Mouse (Mus musculus): ENCODE data around the gene Htr1d. TPM values are rescaled to one million over a fixed set of nuclear protein-coding genes. Genes with fewer than 3 reads are reported as not detected.

The Htr1d gene
- total RNA-seq, 1 experiment, result 1.5 TPM

DNA sequence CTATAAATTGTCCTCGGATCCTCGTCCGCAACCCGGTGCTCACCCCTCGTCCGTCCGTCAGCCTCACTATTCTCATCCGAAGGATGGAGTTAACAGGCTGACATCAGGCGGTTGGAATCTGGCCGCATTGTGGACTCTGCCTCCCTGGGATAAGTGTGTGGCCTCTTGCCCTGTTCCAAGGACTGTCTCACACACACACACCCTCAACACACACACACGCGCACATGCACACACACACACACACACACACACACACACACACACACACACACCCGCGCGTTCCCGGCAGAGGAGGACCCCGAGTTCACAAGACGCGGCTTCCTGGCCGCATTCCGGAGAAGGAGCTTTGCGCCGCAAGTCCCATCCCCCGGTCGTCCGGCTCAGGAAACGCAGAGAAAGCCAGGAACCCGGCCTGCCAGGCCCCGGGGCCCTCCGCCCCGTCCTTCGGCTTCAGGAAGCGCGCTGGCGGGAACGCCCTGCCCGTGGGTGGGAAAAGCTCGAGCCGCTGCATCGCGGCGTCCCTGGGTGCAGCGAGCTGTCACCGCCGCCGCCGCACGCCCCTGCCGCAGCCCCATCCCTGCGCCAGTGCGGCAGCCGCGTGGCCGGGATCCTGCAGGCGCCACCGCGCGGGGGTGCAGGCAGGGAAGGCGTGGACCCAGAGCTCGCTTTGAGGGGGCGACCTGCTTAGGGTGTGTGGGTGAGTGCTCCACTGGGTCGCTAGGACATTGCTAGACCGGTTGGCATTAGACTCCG, 38.9 kb downstream of the Htr1d start, which contains the start of gene 6030445D17Rik:
TSS of gene 6030445D17Rik (plus strand) at position 165 of the 753 bp plus-strand sequence.
- peak within 1 kb of the TSS; percentile 48 to 83 for H3K4me3 ChIP-seq (ENCODE audit: insufficient read depth in 1 of 2, low read depth in 1 of 2, low read length in 2 of 2, poor library complexity in 1 of 2, severe bottlenecking in 1 of 2)
- no peaks in the 10 kb centered on the region for H3K9me3 ChIP-seq (ENCODE audit: control insufficient read depth, insufficient read depth, low read depth, low read length)
- no peaks in the 10 kb centered on the region for H3K36me3 ChIP-seq (ENCODE audit: control insufficient read depth, insufficient read depth, low read length, poor library complexity, severe bottlenecking)
- H3K9ac ChIP-seq (ENCODE audit: insufficient read depth, low read depth, low read length, poor library complexity, severe bottlenecking), result peak within 1 kb of the TSS; percentile 81
- in situ Hi-C loops (cut with MboI; ENCODE audit: low sequenced_read_pairs in 2 of 2, unreplicated experiment in 2 of 2), result no loop called here
- H3K4me1 ChIP-seq (ENCODE audit: control insufficient read depth in 2 of 2, insufficient read depth in 2 of 2, low read length in 2 of 2, poor library complexity in 1 of 2), result peaks cover 6 to 13% of the 10 kb centered on the region in 2 experiments; a peak in 2 of 4 replicates
- H3K27ac ChIP-seq (ENCODE audit: insufficient read depth, low read depth, low read length, poor library complexity, severe bottlenecking), result peak within 1 kb of the TSS; percentile 92
- TF ChIP-seq ZC3H11A (IDR thresholded peaks at IDR 0.05; ENCODE audit: borderline replicate concordance, low read depth, low read length), result no peak
- TF ChIP-seq CHD2 (IDR thresholded peaks at IDR 0.05; ENCODE audit: low read depth, low read length), result no peak
- 0 out of 2 replicates have a peak, but pooled peaks have one; percentile 46 for TF ChIP-seq HCFC1 (IDR thresholded peaks at IDR 0.05; ENCODE audit: borderline replicate concordance, insufficient read depth, low read length)
- no peak for DNase-seq (ENCODE audit: low read depth, low spot score)

DNA sequence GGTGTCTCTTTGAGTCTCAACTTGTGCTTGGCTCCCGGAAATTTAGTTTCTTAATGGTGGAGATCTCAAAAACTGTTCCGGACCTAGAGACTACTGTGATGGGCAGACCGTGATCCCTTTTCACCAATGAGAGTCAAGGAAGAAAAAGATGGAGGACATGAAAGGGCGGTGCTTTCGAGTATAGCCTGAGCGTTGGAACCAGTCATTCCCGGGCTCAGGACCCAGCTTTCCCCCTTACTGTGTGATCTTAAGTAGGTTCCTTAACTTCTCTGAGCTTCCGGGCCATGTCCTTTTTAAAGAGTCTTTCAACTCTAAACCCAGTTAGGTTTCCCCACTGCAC, 39.5 kb downstream of the Htr1d start:
- in situ Hi-C loops (cut with MboI; ENCODE audit: low sequenced_read_pairs in 2 of 2, unreplicated experiment in 2 of 2), result no loop called here
- peak overlapping the region; percentile 92; the same call in 1 of the 2 replicates for H3K27ac ChIP-seq (ENCODE audit: insufficient read depth, low read depth, low read length, poor library complexity, severe bottlenecking)
- peak overlapping the region; percentile 48 to 83 for H3K4me3 ChIP-seq (ENCODE audit: insufficient read depth in 1 of 2, low read depth in 1 of 2, low read length in 2 of 2, poor library complexity in 1 of 2, severe bottlenecking in 1 of 2)
- peak; percentile 54 for DNase-seq (ENCODE audit: low read depth, low spot score)
- no peaks in the 10 kb centered on the region for H3K36me3 ChIP-seq (ENCODE audit: control insufficient read depth, insufficient read depth, low read length, poor library complexity, severe bottlenecking)
- H3K9ac ChIP-seq (ENCODE audit: insufficient read depth, low read depth, low read length, poor library complexity, severe bottlenecking), result peak overlapping the region; percentile 81
- H3K4me1 ChIP-seq (ENCODE audit: control insufficient read depth in 2 of 2, insufficient read depth in 2 of 2, low read length in 2 of 2, poor library complexity in 1 of 2), result peaks cover 6 to 13% of the 10 kb centered on the region in 2 experiments; a peak in 2 of 4 replicates
- H3K9me3 ChIP-seq (ENCODE audit: control insufficient read depth, insufficient read depth, low read depth, low read length), result no peaks in the 10 kb centered on the region
- TF ChIP-seq MAFK (IDR thresholded peaks at IDR 0.05; ENCODE audit: insufficient read depth, low read depth, low read length), result no peak
- no peak for TF ChIP-seq ZC3H11A (IDR thresholded peaks at IDR 0.05; ENCODE audit: borderline replicate concordance, low read depth, low read length)
- no peak for TF ChIP-seq ZNF384 (IDR thresholded peaks at IDR 0.05; ENCODE audit: low read depth, low read length)
- no peak for TF ChIP-seq CHD2 (IDR thresholded peaks at IDR 0.05; ENCODE audit: low read depth, low read length)
- no peak for TF ChIP-seq HCFC1 (IDR thresholded peaks at IDR 0.05; ENCODE audit: borderline replicate concordance, insufficient read depth, low read length)

DNA sequence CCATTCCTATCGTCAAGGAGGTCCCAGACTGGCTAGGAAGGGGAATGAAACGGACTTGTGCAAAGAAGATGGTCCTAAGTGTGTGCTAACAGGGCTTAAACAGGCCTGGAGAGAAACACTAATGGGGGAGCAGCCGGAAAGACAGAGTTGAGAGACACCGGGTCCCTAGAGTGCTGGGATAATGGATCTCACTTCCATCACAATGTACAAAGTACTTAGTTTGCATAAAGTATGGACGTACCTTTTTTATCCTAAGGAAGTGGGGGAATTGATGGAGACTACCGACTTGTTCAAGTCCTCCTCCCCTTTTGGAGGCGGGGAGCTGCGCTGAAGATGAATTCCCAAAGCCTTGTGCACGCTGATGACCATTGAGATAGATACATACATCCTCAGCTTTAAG, 40.1 kb downstream of the Htr1d start:
- H3K9ac ChIP-seq (ENCODE audit: insufficient read depth, low read depth, low read length, poor library complexity, severe bottlenecking), result peak overlapping the region; percentile 81
- peak overlapping the region; percentile 48 to 83 for H3K4me3 ChIP-seq (ENCODE audit: insufficient read depth in 1 of 2, low read depth in 1 of 2, low read length in 2 of 2, poor library complexity in 1 of 2, severe bottlenecking in 1 of 2)
- in situ Hi-C loops (cut with MboI; ENCODE audit: low sequenced_read_pairs in 2 of 2, unreplicated experiment in 2 of 2), result no loop called here
- TF ChIP-seq MAFK (IDR thresholded peaks at IDR 0.05; ENCODE audit: insufficient read depth, low read depth, low read length) (no peak), ZNF384 (IDR thresholded peaks at IDR 0.05; ENCODE audit: low read depth, low read length) (no peak), CHD2 (IDR thresholded peaks at IDR 0.05; ENCODE audit: low read depth, low read length) (no peak), HCFC1 (IDR thresholded peaks at IDR 0.05; ENCODE audit: borderline replicate concordance, insufficient read depth, low read length) (no peak), ZC3H11A (IDR thresholded peaks at IDR 0.05; ENCODE audit: borderline replicate concordance, low read depth, low read length) (no peak)
- no peaks in the 10 kb centered on the region for H3K9me3 ChIP-seq (ENCODE audit: control insufficient read depth, insufficient read depth, low read depth, low read length)
- DNase-seq (ENCODE audit: low read depth, low spot score), result peak; percentile 41
- H3K4me1 ChIP-seq (ENCODE audit: control insufficient read depth in 2 of 2, insufficient read depth in 2 of 2, low read length in 2 of 2, poor library complexity in 1 of 2), result peaks cover 8 to 15% of the 10 kb centered on the region in 2 experiments; a peak in 3 of 4 replicates
- no peaks in the 10 kb centered on the region for H3K36me3 ChIP-seq (ENCODE audit: control insufficient read depth, insufficient read depth, low read length, poor library complexity, severe bottlenecking)
- H3K27ac ChIP-seq (ENCODE audit: insufficient read depth, low read depth, low read length, poor library complexity, severe bottlenecking), result peak overlapping the region; percentile 92

DNA sequence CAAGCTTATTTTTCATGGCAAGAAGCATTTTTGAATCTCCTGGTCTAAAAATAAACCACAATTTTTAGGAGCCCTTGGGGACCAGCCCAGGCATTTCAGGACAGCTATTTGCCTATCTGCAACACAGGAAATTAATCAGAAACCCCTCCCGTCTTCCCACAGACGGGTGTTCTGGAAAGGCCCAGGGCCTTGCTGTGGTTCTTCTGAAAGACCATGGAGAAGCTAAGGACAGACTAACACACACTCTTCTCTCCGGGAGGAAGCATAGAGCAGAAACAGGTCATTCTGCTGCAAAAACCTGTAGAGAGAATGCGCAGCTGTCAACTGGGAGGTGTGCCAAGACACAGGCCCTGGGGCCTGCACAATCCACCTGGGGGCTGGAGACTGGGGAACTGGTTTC, 42.9 kb downstream of the Htr1d start:
- no peak overlapping the region for H3K4me3 ChIP-seq (ENCODE audit: insufficient read depth in 1 of 2, low read depth in 1 of 2, low read length in 2 of 2, poor library complexity in 1 of 2, severe bottlenecking in 1 of 2)
- no peak overlapping the region for H3K27ac ChIP-seq (ENCODE audit: insufficient read depth, low read depth, low read length, poor library complexity, severe bottlenecking)
- DNase-seq (ENCODE audit: low read depth, low spot score), result no peak
- H3K36me3 ChIP-seq (ENCODE audit: control insufficient read depth, insufficient read depth, low read length, poor library complexity, severe bottlenecking), result no peaks in the 10 kb centered on the region
- no peak overlapping the region for H3K9ac ChIP-seq (ENCODE audit: insufficient read depth, low read depth, low read length, poor library complexity, severe bottlenecking)
- H3K9me3 ChIP-seq (ENCODE audit: control insufficient read depth, insufficient read depth, low read depth, low read length), result no peaks in the 10 kb centered on the region
- no peak for TF ChIP-seq CHD2 (IDR thresholded peaks at IDR 0.05; ENCODE audit: low read depth, low read length)
- TF ChIP-seq HCFC1 (IDR thresholded peaks at IDR 0.05; ENCODE audit: borderline replicate concordance, insufficient read depth, low read length), result no peak
- TF ChIP-seq MAFK (IDR thresholded peaks at IDR 0.05; ENCODE audit: insufficient read depth, low read depth, low read length), result no peak
- no peak for TF ChIP-seq ZNF384 (IDR thresholded peaks at IDR 0.05; ENCODE audit: low read depth, low read length)
- no peak for TF ChIP-seq ZC3H11A (IDR thresholded peaks at IDR 0.05; ENCODE audit: borderline replicate concordance, low read depth, low read length)
- H3K4me1 ChIP-seq (ENCODE audit: control insufficient read depth in 2 of 2, insufficient read depth in 2 of 2, low read length in 2 of 2, poor library complexity in 1 of 2), result peaks cover 7 to 13% of the 10 kb centered on the region in 2 experiments; a peak in 3 of 4 replicates
- in situ Hi-C loops (cut with MboI; ENCODE audit: low sequenced_read_pairs in 2 of 2, unreplicated experiment in 2 of 2), result no loop called here
